Mouse (Mus musculus) MEL (cell line): ENCODE results near the gene Trex1. TPM values are rescaled to one million over a fixed set of nuclear protein-coding genes. Genes with fewer than 3 reads are reported as not detected.

Source experiments
- DNase-seq: peaks from one replicate; pipeline ENCODE4 v3.0.0; 2011; ENCODE audit warnings: low read depth, low spot score
- H3K27ac ChIP-seq: 2 replicates; pipeline ENCODE4 v1.5.1; 2012; ENCODE audit warnings: low read depth, mild to moderate bottlenecking, control low read depth, low read length, moderate library complexity; ENCODE audit not compliant: control insufficient read depth
- H3K27me3 ChIP-seq, 2 experiments: fragments of 150-350 bp in 1 of 2; sonication (generic) in 1 of 2; 2 replicates each; pipeline ENCODE4 v1.6.1; 2012; ENCODE audit warnings: low read length in 2 of 2, mild to moderate bottlenecking in 2 of 2, improper control_type of control experiment in 1 of 2, moderate library complexity in 1 of 2; ENCODE audit not compliant: insufficient read depth in 2 of 2, control insufficient read depth in 1 of 2
- H3K36me3 ChIP-seq, 2 experiments: 2 replicates each; pipeline ENCODE4 v1.6.1; 2012 to 2014; ENCODE audit warnings: low read length in 2 of 2, improper control_type of control experiment in 1 of 2, inconsistent platforms in 1 of 2, mild to moderate bottlenecking in 1 of 2; ENCODE audit not compliant: insufficient read depth in 2 of 2, control insufficient read depth in 1 of 2
- H3K4me1 ChIP-seq, 2 experiments: fragments of 150-350 bp in 1 of 2; sonication (generic) in 1 of 2; 2 replicates each; pipeline ENCODE4 v1.6.1; 2012; ENCODE audit warnings: low read length in 2 of 2, improper control_type of control experiment in 1 of 2, mild to moderate bottlenecking in 1 of 2; ENCODE audit not compliant: insufficient read depth in 2 of 2, control insufficient read depth in 1 of 2
- H3K4me3 ChIP-seq, 2 experiments: fragments of 150-350 bp in 1 of 2; sonication (generic) in 1 of 2; 2 replicates each; pipeline ENCODE4 v1.5.1; 2012; ENCODE audit warnings: low read depth in 2 of 2, low read length in 2 of 2, mild to moderate bottlenecking in 2 of 2, moderate library complexity in 2 of 2, control low read depth in 1 of 2, improper control_type of control experiment in 1 of 2; ENCODE audit not compliant: control insufficient read depth in 1 of 2, insufficient read depth in 1 of 2
- H3K79me2 ChIP-seq: 2 replicates; pipeline ENCODE4 v1.6.1; 2012; ENCODE audit warnings: mild to moderate bottlenecking, low read length, moderate library complexity; ENCODE audit not compliant: control insufficient read depth, poor library complexity, insufficient read depth
- H3K9ac ChIP-seq: 2 replicates; pipeline ENCODE4 v1.6.1; 2012; ENCODE audit warnings: low read depth, mild to moderate bottlenecking, control low read depth, low read length, moderate library complexity; ENCODE audit not compliant: control insufficient read depth, poor library complexity, severe bottlenecking
- H3K9me3 ChIP-seq: fragments of 150-350 bp; sonication (generic); replicated peaks from 2 replicates; pipeline ENCODE4 v1.6.1; 2012; ENCODE audit warnings: mild to moderate bottlenecking, low read length, improper control_type of control experiment, moderate library complexity; ENCODE audit not compliant: insufficient read depth
- BHLHE40 ChIP-seq: IDR thresholded peaks from 2 replicates; pipeline ENCODE4 v1.6.1; 2012; ENCODE audit warnings: low read depth, mild to moderate bottlenecking, inconsistent platforms, low read length, improper control_type of control experiment, borderline replicate concordance
- CHD1 ChIP-seq: IDR thresholded peaks from 2 replicates; pipeline ENCODE4 v1.6.1; 2012; ENCODE audit warnings: low read depth, mild to moderate bottlenecking, inconsistent platforms, low read length, improper control_type of control experiment
- ELF1 ChIP-seq: IDR thresholded peaks from 2 replicates; pipeline ENCODE4 v1.6.1; 2014; ENCODE audit warnings: low read depth, mild to moderate bottlenecking, inconsistent platforms, low read length, improper control_type of control experiment, moderate library complexity
- EP300 ChIP-seq, 2 experiments: IDR thresholded peaks; 2 replicates each; pipeline ENCODE4 v1.6.1; 2011; ENCODE audit warnings: improper control_type of control experiment in 2 of 2, low read length in 2 of 2, low read depth in 1 of 2, mild to moderate bottlenecking in 1 of 2
- GATA1 ChIP-seq: IDR thresholded peaks from 2 replicates; pipeline ENCODE4 v1.6.1; 2011; ENCODE audit warnings: low read depth, low read length, improper control_type of control experiment
- HCFC1 ChIP-seq: IDR thresholded peaks from 2 replicates; pipeline ENCODE4 v1.6.1; 2012; ENCODE audit warnings: low read depth, mild to moderate bottlenecking, inconsistent platforms, low read length, improper control_type of control experiment, moderate library complexity
- KAT2A ChIP-seq: conservative IDR thresholded peaks from 2 replicates; pipeline ENCODE4 v1.6.1; 2012; ENCODE audit warnings: low read depth, low read length, improper control_type of control experiment, inconsistent platforms
- MAFK ChIP-seq: IDR thresholded peaks from 2 replicates; pipeline ENCODE4 v1.6.1; 2011; ENCODE audit warnings: low read depth, mild to moderate bottlenecking, low read length, improper control_type of control experiment, borderline replicate concordance
- MXI1 ChIP-seq: IDR thresholded peaks from 2 replicates; pipeline ENCODE4 v1.6.1; 2011; ENCODE audit warnings: mild to moderate bottlenecking, low read depth, low read length, improper control_type of control experiment
- MYC ChIP-seq: IDR thresholded peaks from 2 replicates; pipeline ENCODE4 v1.6.1; 2011; ENCODE audit warnings: low read depth, mild to moderate bottlenecking, low read length, improper control_type of control experiment, moderate library complexity
- NELFE ChIP-seq: IDR thresholded peaks from 2 replicates; pipeline ENCODE4 v1.6.1; 2011; ENCODE audit warnings: low read depth, low read length, improper control_type of control experiment
- NRF1 ChIP-seq: IDR thresholded peaks from 2 replicates; pipeline ENCODE4 v1.6.1; 2014; ENCODE audit warnings: low read depth, mild to moderate bottlenecking, inconsistent platforms, low read length, improper control_type of control experiment, moderate library complexity; ENCODE audit not compliant: poor library complexity, insufficient read depth, severe bottlenecking
- POLR2A ChIP-seq, 2 experiments: IDR thresholded peaks; 2 replicates each; pipeline ENCODE4 v1.6.1; 2011 to 2012; ENCODE audit warnings: low read length in 2 of 2, mild to moderate bottlenecking in 2 of 2, control low read depth in 1 of 2, improper control_type of control experiment in 1 of 2, low read depth in 1 of 2, moderate library complexity in 1 of 2; ENCODE audit not compliant: control insufficient read depth in 1 of 2, insufficient read depth in 1 of 2, poor library complexity in 1 of 2
- POLR2AphosphoS2 ChIP-seq: IDR thresholded peaks from 2 replicates; pipeline ENCODE4 v1.6.1; 2011; ENCODE audit warnings: low read length, improper control_type of control experiment
- RAD21 ChIP-seq: IDR thresholded peaks from 2 replicates; pipeline ENCODE4 v1.6.1; 2011; ENCODE audit warnings: mild to moderate bottlenecking, low read depth, low read length, improper control_type of control experiment
- RCOR1 ChIP-seq: IDR thresholded peaks from 2 replicates; pipeline ENCODE4 v1.6.1; 2012; ENCODE audit warnings: low read depth, mild to moderate bottlenecking, inconsistent platforms, low read length, improper control_type of control experiment
- SMC3 ChIP-seq: IDR thresholded peaks from 2 replicates; pipeline ENCODE4 v1.6.1; 2011; ENCODE audit warnings: low read depth, low read length, improper control_type of control experiment
- USF1 ChIP-seq: IDR thresholded peaks from 2 replicates; pipeline ENCODE4 v1.6.1; 2014; ENCODE audit warnings: low read depth, mild to moderate bottlenecking, inconsistent platforms, low read length, improper control_type of control experiment, moderate library complexity
- USF2 ChIP-seq, 2 experiments: IDR thresholded peaks; 2 replicates each; pipeline ENCODE4 v1.6.1; 2011 to 2012; ENCODE audit warnings: improper control_type of control experiment in 2 of 2, low read length in 2 of 2, borderline replicate concordance in 1 of 2, inconsistent platforms in 1 of 2, low read depth in 1 of 2, mild to moderate bottlenecking in 1 of 2; ENCODE audit not compliant: insufficient read depth in 1 of 2
- ZC3H11A ChIP-seq: IDR thresholded peaks from 2 replicates; pipeline ENCODE4 v1.6.1; 2012; ENCODE audit warnings: low read depth, mild to moderate bottlenecking, inconsistent platforms, low read length, improper control_type of control experiment
- ZKSCAN1 ChIP-seq: IDR thresholded peaks from 2 replicates; pipeline ENCODE4 v1.6.1; 2012; ENCODE audit warnings: low read depth, mild to moderate bottlenecking, inconsistent platforms, low read length, improper control_type of control experiment, moderate library complexity
- ZMIZ1 ChIP-seq: IDR thresholded peaks from 2 replicates; pipeline ENCODE4 v1.6.1; 2012; ENCODE audit warnings: low read depth, mild to moderate bottlenecking, inconsistent platforms, low read length, improper control_type of control experiment, moderate library complexity
- polyA plus RNA-seq, 2 experiments: library from polyadenylated mRNA; stranded (reverse) in 1 of 2; unstranded in 1 of 2; fragments of >175 nt in 1 of 2; fragments of >200 nt in 1 of 2; gene quantifications; 2 replicates each; pipeline versions ENCODE4 v1.2.1 to v1.2.4; 2012; ENCODE audit warnings: low replicate concordance in 2 of 2, low read depth in 1 of 2; ENCODE audit not compliant: insufficient read length in 2 of 2, insufficient read depth in 1 of 2, missing spikeins in 1 of 2
- total RNA-seq: library from RNA; depleted of rRNA; stranded (reverse); fragments of 300-350 nt; gene quantifications from 2 replicates; pipeline ENCODE4 v1.2.3, GENCODE M21; 2012

The Trex1 gene
- total and polyA plus RNA-seq, 3 experiments = 8.9 to 17.0 TPM; not detected in 1

GRCm38 (mm10) chr9:109096856-109097255 lies 37.3 kb upstream of the Trex1 start:
- no peak overlapping the region for H3K4me3 ChIP-seq
- H3K4me1 ChIP-seq = no peaks in the 10 kb centered on the region
- DNase-seq = no peak
- no peak overlapping the region for H3K27ac ChIP-seq
- H3K9me3 ChIP-seq = no peaks in the 10 kb centered on the region
- no peaks in the 10 kb centered on the region for H3K27me3 ChIP-seq
- H3K9ac ChIP-seq = no peak overlapping the region
- no peaks in the 10 kb centered on the region for H3K36me3 ChIP-seq
- H3K79me2 ChIP-seq = no peaks in the 10 kb centered on the region
- no peak for TF ChIP-seq USF2 (IDR thresholded peaks at IDR 0.05; ENCODE audit: borderline replicate concordance in 1 of 2, insufficient read depth in 1 of 2, low read depth in 1 of 2, low read length in 2 of 2)
- no peak for TF ChIP-seq NRF1

DNA sequence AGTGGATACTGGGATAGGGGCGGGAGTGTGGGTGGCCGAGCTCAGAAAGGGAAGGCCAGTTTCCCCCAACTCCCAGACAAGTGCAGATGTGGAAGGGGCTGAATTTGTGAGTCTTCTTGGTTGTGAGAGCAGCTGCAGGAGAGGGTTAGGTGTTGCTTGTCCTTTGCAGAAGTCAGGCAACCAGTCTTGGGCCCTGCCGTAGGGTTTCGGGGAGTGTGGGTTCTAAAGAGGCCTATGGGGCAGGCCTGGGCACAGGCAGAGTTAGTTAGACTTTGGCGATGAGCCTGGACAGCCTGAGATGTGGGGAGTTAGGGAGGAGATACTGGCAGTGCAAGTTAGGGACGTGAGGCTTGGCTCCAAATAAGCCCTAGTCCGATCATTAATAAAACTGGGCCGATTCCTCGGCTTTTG lies 36.7 kb upstream of the Trex1 start:
- no peaks in the 10 kb centered on the region for H3K36me3 ChIP-seq
- TF ChIP-seq MYC (no peak), USF1 (no peak), RCOR1 (no peak), KAT2A (no peak), ZMIZ1 (no peak), MXI1 (no peak), POLR2AphosphoS2 (no peak), POLR2A (IDR thresholded peaks at IDR 0.05; ENCODE audit: control insufficient read depth in 1 of 2, insufficient read depth in 1 of 2, low read depth in 1 of 2, low read length in 2 of 2, poor library complexity in 1 of 2) (no peak), HCFC1 (no peak), BHLHE40 (no peak), ZKSCAN1 (no peak), SMC3 (no peak), MAFK (no peak), EP300 (IDR thresholded peaks at IDR 0.05; ENCODE audit: low read depth in 1 of 2, low read length in 2 of 2) (no peak), RAD21 (no peak), CHD1 (no peak), ELF1 (no peak), ZC3H11A (no peak), NELFE (no peak), GATA1 (no peak)
- no peak overlapping the region for H3K9ac ChIP-seq
- H3K79me2 ChIP-seq = no peaks in the 10 kb centered on the region
- H3K4me3 ChIP-seq = no peak overlapping the region
- H3K9me3 ChIP-seq = no peaks in the 10 kb centered on the region
- H3K27ac ChIP-seq = no peak overlapping the region
- no peaks in the 10 kb centered on the region for H3K4me1 ChIP-seq
- no peaks in the 10 kb centered on the region for H3K27me3 ChIP-seq
- no peak for DNase-seq
